Mouse (Mus musculus): Measurements from ENCODE around the gene Agap2. TPM values are rescaled to one million over a fixed set of nuclear protein-coding genes. Genes with fewer than 3 reads are reported as not detected.
"Not testable (repeated sequence)": the region's sequence is repeated elsewhere in the genome, so short reads cannot be mapped to it uniquely, and the experiment has no call there.

The Agap2 gene
- polyA plus RNA-seq, 1 experiment from 2014 or later, result 0.03 TPM

DNA sequence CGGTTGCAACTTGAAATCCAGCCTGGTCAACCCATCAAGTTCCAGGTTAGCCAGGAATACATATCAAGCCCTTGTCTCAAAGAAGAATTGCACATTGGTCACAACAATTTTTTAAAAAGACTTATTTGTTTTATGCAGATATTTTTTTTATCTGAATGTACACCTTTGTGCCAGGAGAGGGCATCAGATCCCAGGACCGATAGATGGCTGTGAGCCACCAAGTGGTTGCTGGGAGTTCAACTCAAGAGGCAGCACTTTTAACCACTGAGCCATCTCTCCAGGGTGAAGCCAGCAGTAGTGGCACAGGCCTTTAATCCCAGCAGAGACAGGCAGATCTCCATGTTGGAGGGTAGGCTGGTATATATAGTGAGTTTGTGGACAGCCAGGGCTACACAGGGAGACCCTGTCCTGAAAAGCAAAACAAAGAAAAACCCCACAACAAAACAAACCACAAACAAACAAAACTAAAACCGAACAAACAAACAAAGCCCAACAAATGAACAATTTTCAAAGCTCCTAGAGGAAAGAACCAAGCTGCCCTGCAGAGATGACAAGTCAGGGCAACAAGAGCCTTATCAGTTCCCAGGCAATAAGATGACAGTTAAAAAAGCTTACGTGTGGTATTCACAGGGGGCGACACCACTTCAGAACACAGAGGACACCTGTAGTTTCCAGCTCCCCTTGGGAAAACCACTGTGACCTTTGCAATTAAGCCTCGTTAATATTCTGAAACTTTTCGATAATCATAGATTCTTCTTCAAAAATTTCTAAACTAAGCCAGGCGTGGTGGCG is 50.3 kb downstream of the Agap2 start:
- WGBS, result 65% methylated on average over 9 of the region's 9 CpGs
- ATAC-seq (ENCODE audit: insufficient number of reproducible peaks, low FRiP score), result no peak
- Histone ChIP-seq H3K4me1 (replicated peaks) (peaks cover 10% of the 10 kb centered on the region), H3K9ac (no peak overlapping the region), H3K4me3 (no peak overlapping the region), H3K4me2 (no peak overlapping the region), H3K27ac (ENCODE audit: poor library complexity, severe bottlenecking) (no peak overlapping the region), H3K9me3 (replicated peaks) (no peaks in the 10 kb centered on the region), H3K36me3 (no peaks in the 10 kb centered on the region), H3K27me3 (replicated peaks) (no peaks in the 10 kb centered on the region)

DNA sequence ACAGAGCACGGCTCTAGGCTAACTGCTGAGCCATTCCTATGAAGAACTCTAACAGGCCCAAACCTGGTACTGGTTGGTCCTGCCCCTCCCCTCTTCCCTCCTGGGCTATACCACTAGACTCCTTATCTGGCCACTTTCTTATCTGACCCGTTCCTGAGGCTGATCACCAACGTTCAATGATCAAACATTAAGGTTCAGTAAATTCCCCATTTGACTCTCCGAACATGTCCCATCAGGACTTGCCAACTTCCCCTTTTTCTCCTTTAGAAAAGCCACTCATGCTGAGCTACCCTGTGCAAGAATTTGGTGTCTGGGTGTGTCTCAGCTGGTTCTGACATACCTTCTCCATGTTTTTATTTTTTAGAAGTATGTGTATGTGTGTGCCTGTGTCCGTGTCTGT is 51.5 kb downstream of the Agap2 start:
- no peak for ATAC-seq (ENCODE audit: insufficient number of reproducible peaks, low FRiP score)
- WGBS, result 63% methylated on average over 5 of the region's 5 CpGs
- H3K4me1 ChIP-seq (replicated peaks), result peaks cover 7% of the 10 kb centered on the region; the same call in 1 of the 2 replicates
- no peaks in the 10 kb centered on the region for H3K36me3 ChIP-seq
- H3K9me3 ChIP-seq (replicated peaks), result no peaks in the 10 kb centered on the region
- no peak overlapping the region for H3K4me3 ChIP-seq
- H3K9ac ChIP-seq, result no peak overlapping the region
- H3K27ac ChIP-seq (ENCODE audit: poor library complexity, severe bottlenecking), result no peak overlapping the region
- H3K4me2 ChIP-seq, result no peak overlapping the region
- H3K27me3 ChIP-seq (replicated peaks), result 0 out of 2 replicates have a peak, but pooled peaks cover 4% of the 10 kb centered on the region

DNA sequence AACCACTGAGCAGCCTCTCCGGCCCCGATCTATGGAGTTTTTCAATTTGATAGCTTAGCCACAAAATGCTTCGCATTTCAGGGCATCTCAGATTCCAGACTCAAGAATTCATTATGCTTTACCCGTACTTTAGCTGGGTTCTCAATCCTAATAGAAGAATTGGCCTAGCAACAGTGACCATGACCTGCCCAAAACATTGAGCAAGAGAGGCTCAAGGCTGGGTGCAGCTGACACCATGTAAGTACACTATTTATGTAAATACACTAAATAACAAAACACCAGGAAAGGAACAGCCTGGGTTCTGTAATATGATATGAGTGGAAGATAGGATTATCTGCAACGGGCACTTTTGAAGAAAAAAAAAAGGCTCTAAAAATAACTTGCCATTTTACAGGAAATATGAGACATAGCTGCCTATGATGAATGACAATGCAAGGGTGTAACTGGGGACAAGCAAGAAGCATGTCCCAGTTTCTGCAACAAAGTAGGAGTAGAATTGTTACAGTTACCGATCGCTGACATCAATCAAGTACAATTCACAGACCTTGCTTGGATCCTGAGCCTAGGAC is 52.7 kb downstream of the Agap2 start:
- Histone ChIP-seq H3K4me3 (no peak overlapping the region), H3K27me3 (replicated peaks) (0 out of 2 replicates have a peak, but pooled peaks cover 4% of the 10 kb centered on the region), H3K9ac (no peak overlapping the region), H3K4me1 (replicated peaks) (peaks cover 3% of the 10 kb centered on the region; the same call in 1 of the 2 replicates), H3K9me3 (replicated peaks) (no peaks in the 10 kb centered on the region), H3K27ac (ENCODE audit: poor library complexity, severe bottlenecking) (no peak overlapping the region), H3K4me2 (no peak overlapping the region), H3K36me3 (no peaks in the 10 kb centered on the region)
- no peak for ATAC-seq (ENCODE audit: insufficient number of reproducible peaks, low FRiP score)
- WGBS, result 71% methylated on average over 7 of the region's 7 CpGs

DNA sequence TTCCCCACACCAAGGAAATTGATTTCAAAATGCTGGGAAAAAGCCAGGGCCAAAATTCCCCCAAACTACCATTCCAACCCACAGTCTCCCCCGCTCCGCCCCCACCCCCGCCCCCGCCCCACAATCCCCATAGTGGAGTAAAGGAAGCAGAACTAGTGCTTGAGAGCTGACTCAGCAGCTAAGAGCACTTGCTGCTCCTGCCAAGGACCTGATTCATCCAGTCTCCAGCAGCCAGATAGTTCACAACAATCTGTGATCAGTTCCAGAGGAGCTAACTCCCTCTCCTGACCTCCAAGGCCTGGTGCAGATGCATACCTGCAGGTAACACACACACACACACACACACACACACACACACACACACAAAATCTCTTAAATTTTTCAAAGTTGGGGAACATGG is 54.3 kb downstream of the Agap2 start:
- H3K4me1 ChIP-seq (replicated peaks), result no peaks in the 10 kb centered on the region
- no peak overlapping the region for H3K27ac ChIP-seq (ENCODE audit: poor library complexity, severe bottlenecking)
- 66% methylated on average over 4 of the region's 4 CpGs for WGBS
- H3K27me3 ChIP-seq (replicated peaks), result 0 out of 2 replicates have a peak, but pooled peaks cover 4% of the 10 kb centered on the region
- no peak for ATAC-seq (ENCODE audit: insufficient number of reproducible peaks, low FRiP score)
- no peaks in the 10 kb centered on the region for H3K36me3 ChIP-seq
- no peaks in the 10 kb centered on the region for H3K9me3 ChIP-seq (replicated peaks)
- no peak overlapping the region for H3K4me2 ChIP-seq
- no peak overlapping the region for H3K4me3 ChIP-seq
- no peak overlapping the region for H3K9ac ChIP-seq

DNA sequence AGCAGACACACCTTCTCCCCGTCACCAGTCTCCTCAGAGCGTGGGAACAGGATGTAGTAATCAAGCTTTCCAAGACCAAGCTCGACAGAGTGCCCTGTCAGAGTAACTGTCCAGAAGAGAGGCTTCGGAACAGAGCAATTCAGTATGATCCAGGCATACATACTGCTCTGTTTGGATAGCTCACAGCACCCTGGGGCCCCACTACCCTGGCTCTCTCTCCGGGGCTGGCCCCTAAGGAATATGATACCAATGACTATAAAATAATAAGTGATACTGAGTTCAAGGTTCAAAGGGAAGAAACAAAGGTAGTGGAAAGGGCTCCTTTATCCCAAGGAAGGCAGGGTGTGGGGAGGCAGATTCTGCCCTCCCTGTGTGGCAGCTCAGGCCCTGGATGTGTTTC is 57.4 kb downstream of the Agap2 start:
- Histone ChIP-seq H3K4me2 (no peak overlapping the region), H3K9me3 (replicated peaks) (no peaks in the 10 kb centered on the region), H3K9ac (no peak overlapping the region), H3K27ac (ENCODE audit: poor library complexity, severe bottlenecking) (no peak overlapping the region), H3K4me3 (no peak overlapping the region), H3K4me1 (replicated peaks) (peaks cover 5% of the 10 kb centered on the region; the same call in 1 of the 2 replicates), H3K27me3 (replicated peaks) (0 out of 2 replicates have a peak, but pooled peaks cover 4% of the 10 kb centered on the region), H3K36me3 (no peaks in the 10 kb centered on the region)
- ATAC-seq (ENCODE audit: insufficient number of reproducible peaks, low FRiP score), result no peak
- 51% methylated on average over 5 of the region's 5 CpGs for WGBS

DNA sequence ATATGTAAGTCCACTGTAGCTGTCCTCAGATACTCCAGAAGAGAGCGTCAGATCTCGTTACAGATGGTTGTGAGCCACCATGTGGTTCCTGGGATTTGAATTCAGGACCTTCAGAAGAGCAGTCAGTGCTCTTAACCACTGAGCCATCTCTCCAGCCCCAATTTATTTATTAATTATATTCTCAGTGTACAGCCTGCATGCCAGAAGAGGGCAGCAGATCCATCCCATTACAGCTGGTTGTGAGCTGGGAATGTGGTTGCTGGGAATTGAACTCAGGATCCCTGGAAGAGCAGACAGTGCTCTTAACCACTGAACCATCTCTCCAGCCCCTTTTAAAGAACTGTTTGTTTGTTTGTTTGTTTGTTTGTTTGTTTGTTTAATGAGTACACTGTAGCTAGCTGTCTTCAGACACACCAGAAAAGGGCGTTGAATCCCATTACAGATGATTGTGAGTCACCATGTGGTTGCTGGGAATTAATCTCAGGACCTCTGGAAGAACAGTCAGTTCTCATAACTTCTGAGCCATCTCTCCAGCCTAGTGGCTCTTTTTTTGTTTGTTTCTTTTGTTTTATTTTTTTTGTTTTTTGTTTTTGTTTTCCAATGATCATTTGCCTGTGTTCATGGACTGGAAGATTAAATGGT is 59.4 kb downstream of the Agap2 start:
- not testable (repeated sequence) for H3K4me1 ChIP-seq (replicated peaks); ATAC-seq (ENCODE audit: insufficient number of reproducible peaks, low FRiP score); H3K4me3 ChIP-seq; H3K9me3 ChIP-seq (replicated peaks); H3K9ac ChIP-seq; H3K4me2 ChIP-seq; H3K36me3 ChIP-seq; H3K27me3 ChIP-seq (replicated peaks); H3K27ac ChIP-seq (ENCODE audit: poor library complexity, severe bottlenecking)
- 83% methylated on average over 3 of the region's 3 CpGs for WGBS

DNA sequence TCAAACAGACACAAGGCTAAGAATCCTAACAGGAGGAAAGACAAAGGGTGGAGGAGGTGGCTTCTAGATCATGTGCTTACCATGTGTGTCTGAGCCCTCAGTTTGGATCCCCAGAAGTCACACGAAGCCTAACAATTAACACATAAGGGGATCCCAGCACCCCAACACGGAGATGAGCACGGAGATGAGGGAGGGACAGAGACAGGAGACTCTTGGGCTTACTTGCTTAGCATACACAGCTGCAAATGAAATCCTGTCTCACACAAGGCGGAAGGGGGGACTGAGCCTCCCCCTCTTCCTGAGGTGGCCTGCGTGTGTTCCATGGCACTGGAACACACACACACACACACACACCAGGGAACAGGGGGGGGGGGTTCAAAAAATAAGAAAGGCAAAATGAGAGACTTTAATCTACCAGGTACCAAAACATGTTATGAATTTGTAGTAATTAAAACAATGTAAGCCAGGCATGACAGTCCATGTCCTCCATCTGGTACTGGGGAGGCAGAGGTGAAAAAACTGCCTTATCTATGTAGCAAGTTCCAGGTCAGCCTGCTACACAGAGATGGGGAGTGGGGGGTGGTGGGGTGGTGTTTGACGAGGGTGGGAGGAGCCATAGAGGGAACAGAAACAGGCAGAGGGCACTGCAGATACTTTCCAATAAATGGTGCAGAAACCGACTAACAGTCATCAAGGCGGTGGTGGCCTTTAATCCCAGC is 60.2 kb downstream of the Agap2 start:
- H3K9ac ChIP-seq, result no peak overlapping the region
- peaks cover 5% of the 10 kb centered on the region; the same call in 1 of the 2 replicates for H3K4me1 ChIP-seq (replicated peaks)
- no peaks in the 10 kb centered on the region for H3K9me3 ChIP-seq (replicated peaks)
- WGBS, result 35% methylated on average over 8 of the region's 8 CpGs
- H3K27ac ChIP-seq (ENCODE audit: poor library complexity, severe bottlenecking), result no peak overlapping the region
- no peak overlapping the region for H3K4me3 ChIP-seq
- H3K4me2 ChIP-seq, result no peak overlapping the region
- 0 out of 2 replicates have a peak, but pooled peaks cover 4% of the 10 kb centered on the region for H3K27me3 ChIP-seq (replicated peaks)
- no peaks in the 10 kb centered on the region for H3K36me3 ChIP-seq
- ATAC-seq (ENCODE audit: insufficient number of reproducible peaks, low FRiP score), result peak; percentile 52; the same call in 1 of the 2 replicates

DNA sequence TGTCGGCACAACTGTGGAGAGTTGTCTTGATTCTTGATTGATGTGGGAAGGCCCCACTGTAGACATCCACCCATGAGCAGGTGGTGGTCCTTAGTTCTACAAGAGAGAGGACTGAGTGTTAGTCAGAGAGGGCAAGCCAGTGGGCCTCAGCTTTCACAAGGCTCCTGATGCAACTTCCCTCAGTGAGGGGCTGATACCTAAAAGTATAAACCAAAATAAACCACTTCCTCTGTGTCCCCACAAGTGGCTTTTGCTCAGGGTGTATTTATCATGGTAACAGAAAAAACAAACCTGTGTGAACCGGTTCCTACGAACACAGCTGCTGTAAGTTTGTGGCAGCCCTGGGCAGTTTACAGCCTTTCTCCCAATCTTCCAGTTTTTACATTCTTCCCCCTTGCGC is 61.4 kb downstream of the Agap2 start:
- Histone ChIP-seq H3K27me3 (replicated peaks) (no peaks in the 10 kb centered on the region), H3K9ac (no peak overlapping the region), H3K4me3 (no peak overlapping the region), H3K27ac (ENCODE audit: poor library complexity, severe bottlenecking) (no peak overlapping the region), H3K9me3 (replicated peaks) (no peaks in the 10 kb centered on the region), H3K4me1 (replicated peaks) (peaks cover 5% of the 10 kb centered on the region; the same call in 1 of the 2 replicates), H3K36me3 (no peaks in the 10 kb centered on the region), H3K4me2 (no peak overlapping the region)
- WGBS, result 82% methylated on average over 4 of the region's 4 CpGs
- ATAC-seq (ENCODE audit: insufficient number of reproducible peaks, low FRiP score), result no peak

DNA sequence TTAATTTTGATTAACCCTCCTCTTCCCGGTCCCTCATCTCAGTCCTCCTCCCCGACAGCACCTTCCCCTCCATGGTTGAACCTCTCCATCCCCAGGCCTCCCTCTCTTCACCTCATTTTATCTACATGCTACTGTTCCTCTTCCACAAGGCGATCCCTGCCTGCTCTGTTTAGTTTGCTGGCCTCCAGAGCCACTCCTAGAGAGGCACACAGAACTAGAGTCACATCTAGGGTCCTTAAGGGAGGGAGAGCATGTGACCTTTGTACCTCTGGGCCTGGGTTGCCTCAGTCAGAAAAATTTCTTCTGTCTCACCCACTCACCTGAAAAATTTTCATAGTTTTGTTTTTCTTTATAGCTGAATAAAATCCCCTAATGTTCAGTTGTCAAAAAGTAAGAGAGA is 62.8 kb downstream of the Agap2 start:
- no peaks in the 10 kb centered on the region for H3K27me3 ChIP-seq (replicated peaks)
- no peak overlapping the region for H3K4me3 ChIP-seq
- H3K36me3 ChIP-seq, result no peaks in the 10 kb centered on the region
- no peak overlapping the region for H3K27ac ChIP-seq (ENCODE audit: poor library complexity, severe bottlenecking)
- no peak overlapping the region for H3K4me2 ChIP-seq
- H3K4me1 ChIP-seq (replicated peaks), result peaks cover 5% of the 10 kb centered on the region; the same call in 1 of the 2 replicates
- H3K9ac ChIP-seq, result no peak overlapping the region
- no peaks in the 10 kb centered on the region for H3K9me3 ChIP-seq (replicated peaks)
- ATAC-seq (ENCODE audit: insufficient number of reproducible peaks, low FRiP score), result no peak
- WGBS, result 73% methylated on average over 3 of the region's 3 CpGs

DNA sequence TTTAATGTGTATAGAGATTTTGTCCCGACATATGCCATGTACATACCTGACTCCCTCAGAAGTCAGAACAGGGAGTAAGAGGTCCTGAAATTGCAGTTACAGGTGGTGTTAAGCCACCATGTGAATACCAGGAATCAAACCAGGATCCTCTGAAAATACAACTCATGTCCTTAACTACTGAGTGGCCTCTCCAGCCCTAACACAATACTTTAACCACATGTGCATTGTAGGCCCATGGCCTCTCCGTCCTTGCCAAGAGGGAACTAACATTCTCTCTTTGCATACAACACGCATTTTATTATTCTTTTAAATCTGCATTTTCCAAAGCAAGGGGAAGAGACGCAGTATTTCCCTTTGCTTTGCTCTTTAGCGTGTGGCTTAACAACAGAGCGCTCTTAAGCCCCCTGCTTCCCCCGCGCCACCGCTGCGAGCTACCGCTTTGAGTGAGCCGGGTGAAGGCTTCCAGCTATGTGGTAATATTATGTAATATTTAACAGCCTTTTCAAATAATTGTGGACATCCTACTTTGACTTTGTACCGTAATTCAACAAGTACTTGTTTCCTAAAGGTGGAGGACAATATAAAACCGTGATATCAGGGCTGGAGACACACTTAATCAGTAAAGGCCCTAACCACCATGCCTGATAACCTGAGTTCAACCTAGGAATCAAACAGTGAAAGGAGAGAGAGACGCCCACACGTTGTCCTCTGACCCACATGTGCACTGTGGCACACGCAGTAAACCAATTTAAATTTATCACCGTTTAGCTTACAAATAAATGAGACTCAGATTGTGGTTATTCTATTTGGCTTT is 63.5 kb downstream of the Agap2 start:
- Histone ChIP-seq H3K9me3 (replicated peaks) (no peaks in the 10 kb centered on the region), H3K36me3 (no peaks in the 10 kb centered on the region), H3K27ac (ENCODE audit: poor library complexity, severe bottlenecking) (no peak overlapping the region), H3K4me3 (no peak overlapping the region), H3K4me2 (no peak overlapping the region), H3K27me3 (replicated peaks) (no peaks in the 10 kb centered on the region), H3K4me1 (replicated peaks) (peaks cover 5% of the 10 kb centered on the region; the same call in 1 of the 2 replicates), H3K9ac (no peak overlapping the region)
- 85% methylated on average over 18 of the region's 18 CpGs for WGBS
- ATAC-seq (ENCODE audit: insufficient number of reproducible peaks, low FRiP score), result no peak
